Comparison of ENCODE assay signal across 8 mouse cellular contexts in the genomic region with DNA sequence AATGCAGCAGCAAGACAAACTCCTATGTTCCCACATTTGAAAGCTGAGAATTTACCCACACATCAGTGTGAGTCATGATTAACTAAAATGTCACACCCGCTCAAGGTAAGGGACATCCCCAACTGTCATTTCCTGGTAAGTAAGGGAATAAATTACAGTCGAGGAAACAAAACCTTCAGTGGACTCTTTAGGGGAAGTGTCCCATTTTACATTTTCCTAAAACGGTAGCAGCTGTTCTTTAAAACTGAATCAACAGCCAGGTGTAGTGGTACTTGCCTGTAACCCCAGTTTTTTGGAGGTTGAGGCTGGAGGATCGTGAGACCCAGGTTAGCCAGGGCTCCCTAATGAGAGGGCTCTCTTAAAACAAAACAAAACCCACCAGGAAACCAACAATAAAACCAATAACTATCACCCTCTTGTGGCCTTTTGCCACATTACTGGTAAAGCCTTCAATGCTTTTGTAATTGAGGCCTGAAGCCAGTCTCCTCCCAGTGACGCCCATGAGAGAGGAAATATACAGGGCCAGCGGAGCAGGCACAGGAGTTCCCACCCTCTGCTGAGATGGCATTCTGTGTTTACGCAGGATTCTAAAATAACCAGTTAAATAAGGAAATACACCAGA. TPM values are rescaled to one million over a fixed set of nuclear protein-coding genes. Genes with fewer than 3 reads are reported as not detected.
DNase-seq lines count a peak whose midpoint lies in the region; ATAC-seq and TF ChIP-seq lines count a peak whose summit lies in the region.

No protein-coding gene starts in this region.

- ATAC-seq in embryonic facial prominence, embryonic 15.5 days (ENCODE audit: insufficient number of reproducible peaks, low FRiP score, low TSS enrichment, low read depth): peak; percentile 58; the same call in 1 of the 2 replicates
- 0 out of 2 replicates have a peak, but pooled peaks have one; percentile 43 for ATAC-seq in hindbrain, embryonic 14.5 days (ENCODE audit: low FRiP score)
- ATAC-seq in limb, embryonic 13.5 days (ENCODE audit: low FRiP score, low read depth): peak; percentile 38; the same call in 1 of the 2 replicates

- no peak overlapping the region for H3K4me2 ChIP-seq in embryonic facial prominence, embryonic 15.5 days (replicated peaks)
- no peak overlapping the region for H3K4me2 ChIP-seq in hindbrain, embryonic 14.5 days (replicated peaks)
- no peak overlapping the region for H3K4me2 ChIP-seq in limb, embryonic 13.5 days (replicated peaks)

- no peak overlapping the region for H3K4me3 ChIP-seq in left cerebral cortex, adult 2 months
- H3K4me3 ChIP-seq in embryonic facial prominence, embryonic 15.5 days (replicated peaks): no peak overlapping the region
- H3K4me3 ChIP-seq in hindbrain, embryonic 14.5 days (replicated peaks; ENCODE audit: low read length): no peak overlapping the region
- H3K4me3 ChIP-seq in limb, embryonic 13.5 days: no peak overlapping the region

- H3K27me3 ChIP-seq in embryonic facial prominence, embryonic 15.5 days: no peaks in the 10 kb centered on the region
- H3K27me3 ChIP-seq in hindbrain, embryonic 14.5 days (ENCODE audit: control insufficient read depth, insufficient read depth, low read length): no peaks in the 10 kb centered on the region
- no peaks in the 10 kb centered on the region for H3K27me3 ChIP-seq in limb, embryonic 13.5 days

- H3K9ac ChIP-seq in embryonic facial prominence, embryonic 15.5 days: no peak overlapping the region
- H3K9ac ChIP-seq in hindbrain, embryonic 14.5 days: no peak overlapping the region
- no peak overlapping the region for H3K9ac ChIP-seq in limb, embryonic 13.5 days

- intact Hi-C loops in left cerebral cortex, adult 2 months (cut with DNase I): loop anchor here (1.0 to 2.0 kb wide), 2 partner anchors 23 to 152 kb away; partner anchors contain the start of gene Mapk6

- DNase-seq in left cerebral cortex, adult 2 months (ENCODE audit: extremely low spot score in 1 of 2, low spot score in 2 of 2): no peak
- DNase-seq in left cerebral cortex, adult 18-20 months (ENCODE audit: low spot score in 2 of 2): no peak
- DNase-seq in Muller cell, postnatal 12 days (ENCODE audit: inconsistent ontology term): peak; percentile 70
- DNase-seq in hindbrain, embryonic 14.5 days (ENCODE audit: low spot score): peak; percentile 71
- DNase-seq in monocyte, adult 2 months (ENCODE audit: low read depth in 1 of 2, low spot score in 2 of 2): peak; percentile 44 to 50
- no peak for DNase-seq in frontal cortex, postnatal 10 days (ENCODE audit: low spot score in 2 of 2)

- peaks cover 24% of the 10 kb centered on the region for H3K4me1 ChIP-seq in embryonic facial prominence, embryonic 15.5 days
- no peaks in the 10 kb centered on the region for H3K4me1 ChIP-seq in hindbrain, embryonic 14.5 days (replicated peaks; ENCODE audit: control insufficient read depth, insufficient read depth, low read length)
- peaks cover 12% of the 10 kb centered on the region for H3K4me1 ChIP-seq in limb, embryonic 13.5 days

- H3K36me3 ChIP-seq in embryonic facial prominence, embryonic 15.5 days: no peaks in the 10 kb centered on the region
- no peaks in the 10 kb centered on the region for H3K36me3 ChIP-seq in hindbrain, embryonic 14.5 days (replicated peaks; ENCODE audit: control insufficient read depth, insufficient read depth)
- no peaks in the 10 kb centered on the region for H3K36me3 ChIP-seq in limb, embryonic 13.5 days

- no peak overlapping the region; the same call in 1 of the 2 replicates for H3K27ac ChIP-seq in left cerebral cortex, adult 2 months
- no peak overlapping the region for H3K27ac ChIP-seq in embryonic facial prominence, embryonic 15.5 days (replicated peaks)
- no peak overlapping the region for H3K27ac ChIP-seq in hindbrain, embryonic 14.5 days
- no peak overlapping the region for H3K27ac ChIP-seq in limb, embryonic 13.5 days

- 30% methylated on average over 7 of the region's 7 CpGs for WGBS in embryonic facial prominence, embryonic 15.5 days
- 41% methylated on average over 7 of the region's 7 CpGs for WGBS in hindbrain, embryonic 14.5 days
- WGBS in limb, embryonic 13.5 days: 30% methylated on average over 7 of the region's 7 CpGs

- TF ChIP-seq CTCF in left cerebral cortex, adult 2 months (IDR thresholded peaks at IDR 0.05): peak; percentile 55

- H3K9me3 ChIP-seq in embryonic facial prominence, embryonic 15.5 days (replicated peaks): no peaks in the 10 kb centered on the region
- H3K9me3 ChIP-seq in hindbrain, embryonic 14.5 days (ENCODE audit: control insufficient read depth, low read length): no peaks in the 10 kb centered on the region
- H3K9me3 ChIP-seq in limb, embryonic 13.5 days: no peaks in the 10 kb centered on the region

RNA-seq across cellular contexts. Expression of gene Leo1, which starts 7.0 kb away (rescaled TPM):
- 10 to 100 TPM; 29.8 to 29.9 TPM for total RNA-seq in left cerebral cortex, adult 2 months (2021)
- total RNA-seq in left cerebral cortex, adult 18-20 months (2021): 10 to 100 TPM; 28.8 to 32.0 TPM
- polyA plus RNA-seq in embryonic facial prominence, embryonic 15.5 days (2015; fragmentation: Nextera tagmentation; extraction: Ambion mirVana): 40.1 and 41.5 TPM in 2 replicates
- 36.1 and 36.9 TPM in 2 replicates for polyA plus RNA-seq in hindbrain, embryonic 14.5 days (2014; fragmentation: Nextera tagmentation; extraction: Ambion mirVana)
- polyA plus RNA-seq in limb, embryonic 13.5 days (2015; fragmentation: Nextera tagmentation; extraction: Ambion mirVana): 46.5 and 50.2 TPM in 2 replicates

RNA-seq across cellular contexts. Expression of gene Mapk6, which starts 24.5 kb away (rescaled TPM):
- total RNA-seq in left cerebral cortex, adult 2 months (2021): 10 to 100 TPM; 70.5 to 71.3 TPM
- 10 to 100 TPM; 58.7 to 70.7 TPM for total RNA-seq in left cerebral cortex, adult 18-20 months (2021)
- polyA plus RNA-seq in embryonic facial prominence, embryonic 15.5 days (2015; fragmentation: Nextera tagmentation; extraction: Ambion mirVana): 58.1 and 60.2 TPM in 2 replicates
- 185 and 192 TPM in 2 replicates for polyA plus RNA-seq in hindbrain, embryonic 14.5 days (2014; fragmentation: Nextera tagmentation; extraction: Ambion mirVana)
- polyA plus RNA-seq in limb, embryonic 13.5 days (2015; fragmentation: Nextera tagmentation; extraction: Ambion mirVana): 90.0 and 91.1 TPM in 2 replicates

Comparison
In these comparisons a context has a peak if more than half of its experiments do, and no peak if none do; other contexts are left out.
1. DNase-seq: peak in Muller cell, postnatal 12 days (single experiment), hindbrain, embryonic 14.5 days (single experiment) and monocyte, adult 2 months (2 of 2); none in left cerebral cortex, adult 2 months (0 of 2), left cerebral cortex, adult 18-20 months (0 of 2) and frontal cortex, postnatal 10 days (0 of 2).
2. Peak in every context shown above with its lines, with median percentiles within 50 percentile points of each other: ATAC-seq.